Mouse (Mus musculus) Patski (cell line): Measurements from ENCODE around the gene Gm5142. TPM values are rescaled to one million over a fixed set of nuclear protein-coding genes. Genes with fewer than 3 reads are reported as not detected.

Source experiments
- ATAC-seq: fragments of 100-300 bp; one replicate; pipeline ENCODE4 v1.8.0; 2021
- CTCF ChIA-PET: fragments of 350-600 bp; sonication (Branson Sonifier 250); formaldehyde crosslinking; loops from one replicate; lab custom pipeline; 2022; ENCODE audit warnings: inconsistent platforms; lab: Charles Lee
- POLR2A ChIA-PET: fragments of 350-600 bp; sonication (Branson Sonifier 250); formaldehyde crosslinking; loops from one replicate; lab custom pipeline; 2022; ENCODE audit warnings: antibody characterized with exemption, inconsistent platforms; lab: Charles Lee
- DNase-seq: peaks from one replicate; pipeline ENCODE4 v3.0.0-alpha.2; 2011; ENCODE audit warnings: low read depth, low spot score
- H3K27me3 ChIP-seq: fragments of 371-371 bp; one replicate; pipeline ENCODE4 v1.5.1; 2021
- CTCF ChIP-seq: fragments of 100-300 bp; IDR thresholded peaks from one replicate; pipeline ENCODE4 v1.5.1; 2021
- in situ Hi-C: fragments of 300-500 bp; cut with MboI; formaldehyde crosslinking; loops from 3 replicates; pipeline ENCODE4 v1.11.1; 2018; ENCODE audit warnings: low pct_unique_long_range_greater_than_20kb, mixed read lengths
- polyA plus RNA-seq: library from polyadenylated mRNA; unstranded; gene quantifications from one replicate; pipeline ENCODE4 v1.2.3, GENCODE M21; 2021

The Gm5142 gene
- polyA plus RNA-seq, 1 experiment from 2014 or later = not detected

DNA sequence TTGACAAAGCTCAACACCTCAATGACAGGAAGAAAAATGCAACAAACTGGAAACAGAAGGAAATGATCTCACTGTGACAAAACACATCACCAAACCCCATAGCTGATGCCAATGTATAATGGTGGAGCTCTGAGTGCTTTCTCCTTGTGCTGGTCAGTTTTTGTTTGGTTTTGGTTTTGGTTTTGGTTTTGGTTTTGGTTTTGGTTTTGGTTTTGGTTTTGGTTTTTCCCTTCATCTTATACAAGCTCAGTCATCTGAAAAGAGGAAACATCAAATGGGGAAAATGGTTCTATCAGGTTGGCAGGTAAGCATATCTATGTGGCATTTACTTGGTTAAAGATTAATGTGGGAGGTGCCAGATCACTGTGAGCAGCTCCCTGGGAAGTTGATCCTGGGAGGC is 7.0 kb upstream of the Gm5142 start:
- H3K27me3 ChIP-seq = peaks cover 26% of the 10 kb centered on the region
- in situ Hi-C loops = no loop called here
- no peak for TF ChIP-seq CTCF
- no peak for DNase-seq
- ChIA-PET CTCF (no interaction called here), POLR2A (no interaction called here)
- ATAC-seq = no peak

DNA sequence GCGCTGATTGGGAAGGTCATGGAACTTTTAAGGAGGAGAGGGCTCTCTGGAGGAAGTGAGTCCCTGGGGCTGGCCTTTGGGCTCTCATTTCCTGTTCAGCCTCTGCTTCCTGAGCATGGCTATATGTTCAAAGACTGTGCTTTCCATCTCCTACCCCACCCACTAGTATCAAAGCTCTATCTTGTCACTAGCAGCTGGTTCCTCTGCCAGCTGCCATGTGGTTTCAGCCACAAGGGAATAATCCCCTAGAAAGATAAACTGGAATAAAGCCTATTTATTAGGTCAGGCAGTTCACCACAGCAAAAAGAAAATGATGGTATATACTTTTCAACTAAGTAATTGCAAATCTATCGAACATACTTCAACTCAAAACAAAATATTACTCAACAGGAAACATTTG is 4.2 kb upstream of the Gm5142 start:
- TF ChIP-seq CTCF = no peak
- ATAC-seq = no peak
- in situ Hi-C loops = no loop called here
- CTCF ChIA-PET = no interaction called here
- POLR2A ChIA-PET = no interaction called here
- DNase-seq = no peak
- peaks cover 41% of the 10 kb centered on the region for H3K27me3 ChIP-seq

- no peak for DNase-seq
- in situ Hi-C loops = no loop called here
- peaks cover 37% of the 10 kb centered on the region for H3K27me3 ChIP-seq
- no peak for TF ChIP-seq CTCF
- ChIA-PET CTCF (no interaction called here), POLR2A (no interaction called here)
- ATAC-seq = no peak
Measured at GRCm38 (mm10) chr14:59157016-59157698, 21.4 kb downstream of the Gm5142 start.

DNA sequence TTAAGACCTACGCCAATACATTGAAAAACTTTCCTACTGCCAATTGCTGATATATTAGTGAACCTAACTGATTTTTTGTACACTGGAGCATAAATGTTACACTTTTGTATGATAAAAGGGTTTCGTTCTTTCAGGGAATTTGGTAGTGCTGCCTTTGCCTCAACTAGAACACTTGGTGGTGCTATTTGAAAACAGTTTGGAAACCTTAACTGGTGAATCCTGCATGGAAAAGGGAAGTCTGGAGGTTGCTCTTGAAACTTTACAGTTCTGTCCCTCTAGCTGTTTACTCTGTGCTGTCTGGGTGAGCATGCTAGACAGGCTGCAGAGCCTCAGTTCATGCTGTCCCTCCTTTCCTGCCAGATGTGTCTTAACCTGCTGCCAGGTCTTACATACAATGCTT is 23.0 kb downstream of the Gm5142 start:
- in situ Hi-C loops = no loop called here
- ATAC-seq (peak; percentile 47), DNase-seq (no peak)
- ChIA-PET POLR2A (no interaction called here), CTCF (interaction anchor here (1.3 to 1.4 kb wide), 2 partner anchors 10 to 401 kb away, joined by 3 read pairs; no protein-coding TSS in a partner anchor)
- peaks cover 40% of the 10 kb centered on the region for H3K27me3 ChIP-seq
- peak; percentile 46 for TF ChIP-seq CTCF

DNA sequence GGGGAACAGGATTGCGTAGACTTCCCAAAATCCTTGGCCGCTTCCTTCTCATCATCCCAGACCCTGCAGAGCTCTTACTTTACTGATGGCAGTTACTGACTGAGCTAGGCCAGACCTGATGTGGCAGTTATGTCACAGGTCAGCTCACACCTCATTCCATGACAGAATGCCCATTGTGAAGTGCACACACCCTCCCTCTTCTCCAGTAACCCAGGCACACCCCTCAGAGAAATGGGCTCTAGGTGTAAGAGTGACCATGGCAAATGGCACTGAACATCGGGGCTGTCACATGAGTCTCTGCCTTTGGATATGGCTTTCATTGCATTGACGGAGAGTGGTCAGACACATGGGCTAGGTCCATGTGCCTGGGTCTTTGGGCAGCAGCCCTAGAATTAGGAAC is 35.8 kb downstream of the Gm5142 start, which contains the start of gene 1700129C05Rik:
1700129C05Rik (minus strand) TSS at position 101 of the 400 bp plus-strand sequence.
- TF ChIP-seq CTCF = no peak
- DNase-seq (no peak), ATAC-seq (no peak)
- peaks cover 42% of the 10 kb centered on the region for H3K27me3 ChIP-seq
- POLR2A ChIA-PET = no interaction called here
- CTCF ChIA-PET = no interaction called here
- in situ Hi-C loops = no loop called here

GRCm38 (mm10) chr14:59114281-59114680 is 64.3 kb downstream of the Gm5142 start:
- POLR2A ChIA-PET = interaction anchor here (0.7 kb wide), 1 partner anchor 82 kb away, joined by 3 read pairs; no protein-coding TSS in a partner anchor
- CTCF ChIA-PET = interaction anchor here (0.9 to 1.3 kb wide), 3 partner anchors 19 to 1183 kb away, joined by 3 read pairs; no protein-coding TSS in a partner anchor
- DNase-seq (no peak), ATAC-seq (no peak)
- peaks cover 5% of the 10 kb centered on the region for H3K27me3 ChIP-seq
- in situ Hi-C loops = loop anchor here (10.0 to 25.0 kb wide), 3 partner anchors 1079 to 1727 kb away; partner anchors contain the start of gene Cryl1
- TF ChIP-seq CTCF = no peak

Other genes starting within 250 kb of the Gm5142 start
- not detected for gene 1700129C05Rik, start 35.9 kb downstream of the Gm5142 start, polyA plus RNA-seq
- gene Rcbtb1, start 22.5 kb upstream of the Gm5142 start, polyA plus RNA-seq = 29.5 TPM
- 0.17 TPM for gene Gm6904, start 81.5 kb upstream of the Gm5142 start, polyA plus RNA-seq
- 0.36 TPM for gene Phf11a, start 118.8 kb upstream of the Gm5142 start, polyA plus RNA-seq
- gene Phf11b, start 162.6 kb upstream of the Gm5142 start, polyA plus RNA-seq = 0.59 TPM
- gene Phf11d, start 186.7 kb upstream of the Gm5142 start, polyA plus RNA-seq = 3.6 TPM
- gene Phf11c, start 216.6 kb upstream of the Gm5142 start, polyA plus RNA-seq = 0.28 TPM